Mouse (Mus musculus) megakaryocyte-erythroid progenitor cell, adult 5-6 weeks (primary cell): ENCODE results near the gene Crip1. TPM values are rescaled to one million over a fixed set of nuclear protein-coding genes. Genes with fewer than 3 reads are reported as not detected.

ENCODE experiments used
- ATAC-seq: replicated peaks from 2 replicates; pipeline ENCODE4 v1.8.0; 2016; ENCODE audit warnings: mild to moderate bottlenecking, inconsistent platforms; ENCODE audit not compliant: severe bottlenecking, poor library complexity, low FRiP score, low TSS enrichment
- total RNA-seq, 2 experiments: library from RNA; stranded (forward) in 1 of 2; stranded (reverse) in 1 of 2; fragments of 200-1000, 215-1000 nt in 1 of 2; fragments of >200 nt in 1 of 2; fragmentation: Nextera tagmentation in 1 of 2; gene quantifications; 2 replicates each; pipeline ENCODE4 v1.2.3; 2014 to 2017

Gene Crip1
- total RNA-seq, 2 experiments from 2014 or later, result 258 to 286 TPM

GRCm38 (mm10) chr12:113119516-113120410 is 26.4 kb upstream of the Crip1 start:
- ATAC-seq, result peak; percentile 62

GRCm38 (mm10) chr12:113124726-113125125 is 21.4 kb upstream of the Crip1 start:
- ATAC-seq, result no peak

- ATAC-seq, result no peak
Observed at GRCm38 (mm10) chr12:113130732-113131131, 15.4 kb upstream of the Crip1 start.

- no peak for ATAC-seq
Observed at GRCm38 (mm10) chr12:113131601-113132000, 14.5 kb upstream of the Crip1 start.

GRCm38 (mm10) chr12:113132567-113132966 is 13.5 kb upstream of the Crip1 start:
- no peak for ATAC-seq

GRCm38 (mm10) chr12:113133260-113133659 is 12.9 kb upstream of the Crip1 start:
- no peak for ATAC-seq

GRCm38 (mm10) chr12:113133861-113134403 is 12.2 kb upstream of the Crip1 start:
- no peak for ATAC-seq

GRCm38 (mm10) chr12:113134502-113134901 is 11.6 kb upstream of the Crip1 start:
- ATAC-seq, result no peak

GRCm38 (mm10) chr12:113135401-113135800 is 10.7 kb upstream of the Crip1 start:
- ATAC-seq, result no peak

GRCm38 (mm10) chr12:113136492-113137020 is 9.6 kb upstream of the Crip1 start:
- ATAC-seq, result no peak

GRCm38 (mm10) chr12:113137260-113138213 is 8.6 kb upstream of the Crip1 start:
- ATAC-seq, result no peak

GRCm38 (mm10) chr12:113138291-113138690 is 7.8 kb upstream of the Crip1 start:
- no peak for ATAC-seq

GRCm38 (mm10) chr12:113138901-113139864 is 6.9 kb upstream of the Crip1 start:
- ATAC-seq, result no peak

- peak; percentile 57 for ATAC-seq
Observed at GRCm38 (mm10) chr12:113139908-113140615, 6.1 kb upstream of the Crip1 start, which contains the start of gene Crip2. Gene Crip2, plus strand, starts transcription at chr12:113140236.

GRCm38 (mm10) chr12:113140616-113141411 is 5.3 kb upstream of the Crip1 start:
- ATAC-seq, result peak; percentile 54

- ATAC-seq, result no peak
Observed at GRCm38 (mm10) chr12:113141531-113141973, 4.6 kb upstream of the Crip1 start.
